Mouse (Mus musculus): ENCODE measurements at regions not wholly inside any gene's neighbourhood (a gene's known extent, or its start where the extent isn't known, plus 50 kb on each side); places are given as distances from the start of the nearest gene placed in this dataset.
A peak's percentile ranks its signal among the peaks of the same experiment; 100 is the strongest.

- DNase-seq (ENCODE audit: low spot score in 2 of 2): no peak
These were observed 139.1 kb upstream of the Map3k7 start for GRCm38 (mm10) chr4:31824518-31825437.

GRCm38 (mm10) chr4:31825438-31825830 is 138.5 kb upstream of the Map3k7 start:
- no peak for DNase-seq (ENCODE audit: low spot score in 2 of 2)

- DNase-seq (ENCODE audit: low spot score in 2 of 2): no peak
These were observed 137.2 kb upstream of the Map3k7 start for GRCm38 (mm10) chr4:31826661-31827060.

GRCm38 (mm10) chr4:31827266-31827665 is 136.6 kb upstream of the Map3k7 start:
- DNase-seq (ENCODE audit: low spot score in 2 of 2): no peak

GRCm38 (mm10) chr4:31830241-31830640 is 133.7 kb upstream of the Map3k7 start:
- no peak for DNase-seq (ENCODE audit: low spot score in 2 of 2)

GRCm38 (mm10) chr4:31831469-31831868 is 132.4 kb upstream of the Map3k7 start:
- DNase-seq (ENCODE audit: low spot score in 2 of 2): no peak

- DNase-seq (ENCODE audit: low spot score in 2 of 2): no peak
These were observed 130.1 kb upstream of the Map3k7 start for GRCm38 (mm10) chr4:31833828-31834227.

GRCm38 (mm10) chr4:31835051-31835450 is 128.8 kb upstream of the Map3k7 start:
- no peak for DNase-seq (ENCODE audit: low spot score in 2 of 2)

- no peak for DNase-seq (ENCODE audit: low spot score in 2 of 2)
These were observed 125.3 kb upstream of the Map3k7 start for GRCm38 (mm10) chr4:31838592-31838991.

GRCm38 (mm10) chr4:31849763-31850162 is 114.1 kb upstream of the Map3k7 start:
- no peak for DNase-seq (ENCODE audit: low spot score in 2 of 2)

GRCm38 (mm10) chr4:31851006-31851405 is 112.9 kb upstream of the Map3k7 start:
- DNase-seq (ENCODE audit: low spot score in 2 of 2): peak in 1 of 2 experiments; percentile 9

- DNase-seq (ENCODE audit: low spot score in 2 of 2): no peak
These were observed 110.0 kb upstream of the Map3k7 start for GRCm38 (mm10) chr4:31853851-31854250.

GRCm38 (mm10) chr4:31860389-31860788 is 103.5 kb upstream of the Map3k7 start:
- no peak for DNase-seq (ENCODE audit: low spot score in 2 of 2)

- no peak for DNase-seq (ENCODE audit: low spot score in 2 of 2)
These were observed 102.7 kb upstream of the Map3k7 start for GRCm38 (mm10) chr4:31861172-31861571.

- no peak for DNase-seq (ENCODE audit: low spot score in 2 of 2)
These were observed 90.6 kb upstream of the Map3k7 start for GRCm38 (mm10) chr4:31872985-31873983.

- no peak for DNase-seq (ENCODE audit: low spot score in 2 of 2)
These were observed 86.5 kb upstream of the Map3k7 start for GRCm38 (mm10) chr4:31877389-31877788.

GRCm38 (mm10) chr4:31878493-31879191 is 85.3 kb upstream of the Map3k7 start:
- DNase-seq (ENCODE audit: low spot score in 2 of 2): no peak

- DNase-seq (ENCODE audit: low spot score in 2 of 2): no peak
These were observed 84.7 kb upstream of the Map3k7 start for GRCm38 (mm10) chr4:31879192-31879585.

- no peak for DNase-seq (ENCODE audit: low spot score in 2 of 2)
These were observed 83.7 kb upstream of the Map3k7 start for GRCm38 (mm10) chr4:31880213-31880612.

GRCm38 (mm10) chr4:31889673-31890072 is 74.2 kb upstream of the Map3k7 start:
- no peak for DNase-seq (ENCODE audit: low spot score in 2 of 2)

GRCm38 (mm10) chr4:31909086-31909673 is 54.7 kb upstream of the Map3k7 start:
- no peak for DNase-seq (ENCODE audit: low spot score in 2 of 2)

Measured in frontal cortex, postnatal 14 days (tissue).